Mouse (Mus musculus): ENCODE measurements around the gene Rab36.

Gene Rab36

GRCm38 (mm10) chr10:75070281-75070976 is 33.6 kb downstream of the Rab36 start:
- DNase-seq, result no peak

GRCm38 (mm10) chr10:75075665-75076064 is 38.8 kb downstream of the Rab36 start:
- no peak for DNase-seq

- no peak for DNase-seq
Observed at GRCm38 (mm10) chr10:75078174-75079128, 41.6 kb downstream of the Rab36 start.

GRCm38 (mm10) chr10:75085330-75085729 is 48.5 kb downstream of the Rab36 start:
- DNase-seq, result peak; percentile 31

DNA sequence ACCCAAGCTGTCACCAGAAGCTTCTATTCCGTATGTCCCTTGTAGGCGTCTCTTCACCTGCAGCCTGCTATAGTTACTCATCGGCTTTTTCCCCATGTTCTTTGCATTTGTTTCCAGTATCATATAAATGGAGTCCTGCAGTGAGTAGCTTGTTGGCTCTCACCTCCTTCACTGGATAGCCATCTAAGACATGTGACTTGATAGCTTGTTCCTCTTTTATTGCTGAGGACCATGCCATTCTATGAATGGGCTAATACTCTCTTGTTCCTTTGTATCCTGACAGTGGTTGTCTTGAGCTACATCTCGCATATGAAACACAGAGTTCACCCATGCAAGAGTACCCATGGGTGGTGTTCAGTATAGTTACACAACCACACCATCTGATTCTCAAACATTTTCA is 51.6 kb downstream of the Rab36 start:
- no peak for DNase-seq

- DNase-seq, result no peak
Observed at GRCm38 (mm10) chr10:75091478-75092152, 54.8 kb downstream of the Rab36 start.

- no peak for DNase-seq
Observed at GRCm38 (mm10) chr10:75093252-75093987, 56.6 kb downstream of the Rab36 start.

- no peak for DNase-seq
Observed at GRCm38 (mm10) chr10:75094338-75094737, 57.5 kb downstream of the Rab36 start.

GRCm38 (mm10) chr10:75095216-75095615 is 58.4 kb downstream of the Rab36 start:
- DNase-seq, result no peak

DNA sequence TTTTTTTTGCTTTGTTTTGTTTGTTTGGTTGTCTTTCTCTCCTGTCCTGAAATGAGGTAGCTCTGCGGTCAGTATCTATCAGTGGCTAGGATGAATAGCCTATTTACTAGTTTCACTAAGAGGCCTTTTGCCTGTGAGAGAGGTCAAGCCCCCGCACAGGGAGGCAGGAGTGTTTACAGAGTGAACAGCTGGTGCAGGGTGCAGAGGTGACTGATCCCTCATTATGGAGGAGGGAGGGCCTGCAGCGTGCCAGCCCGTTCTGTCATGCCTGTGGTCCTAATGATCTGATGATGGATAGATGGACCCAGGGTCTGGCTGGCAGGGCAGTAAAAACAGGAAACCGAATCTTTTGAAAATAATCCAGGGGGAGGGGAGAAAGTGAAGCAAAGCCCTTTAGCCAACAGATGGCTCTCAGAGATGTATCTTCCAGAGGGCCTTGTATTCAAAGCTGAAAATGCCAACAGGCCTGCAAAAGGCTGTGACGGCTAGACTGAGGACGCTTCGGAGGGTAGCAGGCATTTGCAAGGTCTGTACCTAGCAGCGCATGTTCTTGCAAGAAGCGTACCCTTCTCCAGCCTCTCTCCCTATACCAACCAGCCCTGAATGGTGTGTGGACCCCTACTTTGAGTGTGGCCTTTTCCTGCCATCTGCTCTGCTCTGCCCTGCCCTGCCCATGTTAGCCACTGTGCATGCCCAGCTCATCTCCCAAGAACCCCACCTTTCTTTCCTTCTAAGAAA is 61.8 kb downstream of the Rab36 start:
- DNase-seq, result no peak

- DNase-seq, result peak; percentile 69
Observed at GRCm38 (mm10) chr10:75100298-75100697, 63.4 kb downstream of the Rab36 start.

GRCm38 (mm10) chr10:75103502-75103901 is 66.6 kb downstream of the Rab36 start:
- no peak for DNase-seq
